Mouse (Mus musculus) embryo, embryonic 11 days (tissue): Measurements from ENCODE around the gene Tas2r116.

Experiments used
- DNase-seq: peaks from one replicate; pipeline ENCODE4 v3.0.0-alpha.2; 2015

Gene Tas2r116

GRCm38 (mm10) chr6:132855138-132855537 lies at the start of gene Tas2r116:
Gene Tas2r116 (plus strand): TSS chr6:132855438.
- no peak for DNase-seq

- DNase-seq: no peak
These were observed 8.4 kb upstream of the Tas2r116 start, which contains the start of gene Tas2r123 for GRCm38 (mm10) chr6:132846842-132847241. Gene Tas2r123 (plus strand): TSS chr6:132847142.

GRCm38 (mm10) chr6:132867708-132868107 lies 12.5 kb downstream of the Tas2r116 start, which contains the start of gene Tas2r110:
Gene Tas2r110 (plus strand): TSS chr6:132868008.
- DNase-seq: no peak

GRCm38 (mm10) chr6:132892711-132893110 lies 37.5 kb downstream of the Tas2r116 start, which contains the start of gene Tas2r113:
Gene Tas2r113 (plus strand): TSS chr6:132893011.
- DNase-seq: no peak
